Mouse (Mus musculus): ENCODE results near the gene Lrrk1. TPM values are rescaled to one million over a fixed set of nuclear protein-coding genes. Genes with fewer than 3 reads are reported as not detected.

Lrrk1 gene
- total and polyA plus RNA-seq, 3 experiments = 7.8 to 11.0 (median 9.6) TPM

DNA sequence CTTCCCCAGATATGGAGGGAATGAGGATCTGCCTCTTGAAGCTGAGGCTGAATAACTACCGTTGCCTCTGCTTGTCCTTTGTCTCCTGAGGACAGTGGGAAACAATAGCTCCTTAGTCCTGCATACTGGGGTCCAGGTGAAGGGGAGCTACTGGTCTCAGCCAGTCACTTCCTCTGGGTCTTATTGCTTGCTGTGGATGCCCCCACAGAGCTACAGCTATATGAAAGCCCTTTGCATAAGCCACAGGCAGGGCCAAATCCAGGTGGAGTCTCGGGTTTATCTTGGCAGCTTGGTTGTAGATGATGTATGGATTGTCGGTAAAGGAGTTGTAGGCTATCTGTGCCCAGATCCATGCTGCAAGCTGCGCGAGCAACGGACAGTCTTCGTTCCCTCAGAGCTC, 158.7 kb downstream of the Lrrk1 start:
- Histone ChIP-seq H3K4me1 (ENCODE audit: control insufficient read depth, insufficient read depth, low read length) (peaks cover 2% of the 10 kb centered on the region), H3K4me3 (no peak overlapping the region), H3K27ac (no peak overlapping the region), H3K27me3 (ENCODE audit: control insufficient read depth, insufficient read depth, low read length) (no peaks in the 10 kb centered on the region), H3K36me3 (ENCODE audit: control insufficient read depth, insufficient read depth, low read length) (no peaks in the 10 kb centered on the region), H3K9ac (ENCODE audit: low read depth, low read length) (no peak overlapping the region), H3K79me2 (replicated peaks; ENCODE audit: control insufficient read depth, insufficient read depth, low read length) (no peaks in the 10 kb centered on the region)
- intact Hi-C loops (cut with DNase I) = no loop called here
- TF ChIP-seq EP300 (IDR thresholded peaks at IDR 0.05; ENCODE audit: insufficient read depth, low read depth, low read length) = no peak
- TF ChIP-seq CTCF (IDR thresholded peaks at IDR 0.05) = no peak
- TF ChIP-seq POLR2A (IDR thresholded peaks at IDR 0.05; ENCODE audit: insufficient read depth, low read depth, low read length) = no peak
- DNase-seq = no peak
- 81% methylated on average over 7 of the region's 7 CpGs for WGBS

DNA sequence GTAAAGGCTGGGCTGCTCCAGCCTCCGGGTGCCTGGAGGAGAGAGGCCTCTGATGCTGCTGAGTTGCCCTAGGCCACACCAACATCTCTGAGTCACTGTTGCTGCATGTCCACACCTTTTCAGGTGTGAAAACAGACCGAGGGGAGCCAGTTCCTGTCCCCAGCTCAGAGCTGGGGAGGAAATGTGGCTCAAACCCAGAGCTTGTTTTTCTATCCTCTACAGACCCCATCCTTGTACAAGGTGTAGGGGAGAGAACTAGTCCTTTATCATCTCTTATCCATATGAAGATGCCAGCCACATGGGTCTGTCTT, 159.6 kb downstream of the Lrrk1 start:
- Histone ChIP-seq H3K27ac (no peak overlapping the region), H3K27me3 (ENCODE audit: control insufficient read depth, insufficient read depth, low read length) (no peaks in the 10 kb centered on the region), H3K4me1 (ENCODE audit: control insufficient read depth, insufficient read depth, low read length) (peaks cover under 1% of the 10 kb centered on the region), H3K4me3 (no peak overlapping the region), H3K36me3 (ENCODE audit: control insufficient read depth, insufficient read depth, low read length) (no peaks in the 10 kb centered on the region), H3K79me2 (replicated peaks; ENCODE audit: control insufficient read depth, insufficient read depth, low read length) (no peaks in the 10 kb centered on the region), H3K9ac (ENCODE audit: low read depth, low read length) (no peak overlapping the region)
- no peak for TF ChIP-seq CTCF (IDR thresholded peaks at IDR 0.05)
- no peak for TF ChIP-seq POLR2A (IDR thresholded peaks at IDR 0.05; ENCODE audit: insufficient read depth, low read depth, low read length)
- TF ChIP-seq EP300 (IDR thresholded peaks at IDR 0.05; ENCODE audit: insufficient read depth, low read depth, low read length) = no peak
- DNase-seq = no peak
- intact Hi-C loops (cut with DNase I) = no loop called here
- 75% methylated on average over 2 of the region's 2 CpGs for WGBS

DNA sequence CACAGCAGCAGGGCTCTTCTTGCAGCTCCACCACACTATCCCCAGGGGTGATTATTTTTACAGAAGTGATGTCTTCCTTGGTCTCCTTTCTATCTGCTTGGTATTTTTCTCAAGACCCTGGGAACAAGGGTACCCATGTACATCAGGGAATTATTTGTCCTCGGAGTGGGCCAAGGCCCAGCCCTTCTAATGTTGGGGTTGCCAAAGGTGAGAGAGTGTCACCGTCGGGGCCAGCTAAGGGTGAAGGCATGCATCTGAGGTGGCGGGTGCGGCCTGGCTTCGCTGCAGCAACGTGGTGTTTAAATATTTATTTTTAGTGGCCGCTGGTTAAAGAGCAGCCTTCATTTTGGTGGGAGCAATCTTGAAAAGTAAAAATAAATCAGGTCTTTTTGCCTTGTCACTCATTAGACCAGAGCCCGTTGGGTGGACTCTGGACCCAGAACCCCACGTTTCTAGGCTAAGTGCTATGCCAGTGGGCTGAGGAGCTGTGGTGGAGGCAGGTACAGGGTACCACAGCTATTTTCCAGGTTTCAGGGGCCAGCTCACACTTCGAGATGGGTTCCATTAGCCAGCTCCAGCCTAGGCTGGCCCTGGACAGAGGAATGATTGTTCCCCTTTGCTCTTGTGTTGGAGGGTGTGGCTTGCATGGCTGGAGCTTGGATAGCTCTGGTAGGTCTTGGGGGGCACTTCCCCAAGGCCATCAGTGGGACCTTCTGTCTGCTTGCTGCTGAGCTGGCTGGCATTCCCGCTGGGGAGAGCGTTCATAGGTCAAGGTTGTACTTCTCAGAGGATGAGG, 160.1 kb downstream of the Lrrk1 start:
- H3K36me3 ChIP-seq (ENCODE audit: control insufficient read depth, insufficient read depth, low read length) = no peaks in the 10 kb centered on the region
- WGBS = 90% methylated on average over 13 of the region's 13 CpGs
- intact Hi-C loops (cut with DNase I) = no loop called here

DNA sequence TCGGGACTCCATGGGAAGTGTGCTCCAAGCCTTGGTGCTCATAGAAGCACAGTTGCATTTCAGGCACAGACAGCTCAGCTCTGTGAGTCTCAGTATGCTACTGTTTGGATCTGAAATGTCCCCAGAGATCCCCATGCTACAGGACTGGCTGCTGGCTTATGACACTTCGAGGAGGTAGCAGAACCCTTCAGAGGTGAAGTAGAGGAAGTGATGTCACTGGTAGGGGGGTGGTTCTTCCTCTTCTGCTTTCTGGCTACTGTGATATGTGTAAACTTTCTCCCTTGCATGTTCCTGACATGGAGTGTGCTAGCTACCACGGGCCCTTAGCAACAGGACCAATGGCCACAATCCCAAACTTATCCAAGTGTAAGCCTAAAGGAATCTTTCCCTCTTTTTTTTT, 162.3 kb downstream of the Lrrk1 start:
- Histone ChIP-seq H3K36me3 (ENCODE audit: control insufficient read depth, insufficient read depth, low read length) (no peaks in the 10 kb centered on the region), H3K27ac (no peak overlapping the region), H3K4me1 (ENCODE audit: control insufficient read depth, insufficient read depth, low read length) (no peaks in the 10 kb centered on the region; the same call in 1 of the 2 replicates), H3K4me3 (no peak overlapping the region), H3K79me2 (replicated peaks; ENCODE audit: control insufficient read depth, insufficient read depth, low read length) (no peaks in the 10 kb centered on the region), H3K27me3 (ENCODE audit: control insufficient read depth, insufficient read depth, low read length) (no peaks in the 10 kb centered on the region), H3K9ac (ENCODE audit: low read depth, low read length) (no peak overlapping the region)
- DNase-seq = no peak
- intact Hi-C loops (cut with DNase I) = no loop called here
- TF ChIP-seq CTCF (IDR thresholded peaks at IDR 0.05) (no peak), EP300 (IDR thresholded peaks at IDR 0.05; ENCODE audit: insufficient read depth, low read depth, low read length) (no peak), POLR2A (IDR thresholded peaks at IDR 0.05; ENCODE audit: insufficient read depth, low read depth, low read length) (no peak)
- 55% methylated on average over 3 of the region's 3 CpGs for WGBS

More for the DNA sequence above, 160.1 kb downstream of the Lrrk1 start:
- Histone ChIP-seq H3K4me1 (ENCODE audit: control insufficient read depth, insufficient read depth, low read length) (no peaks in the 10 kb centered on the region; the same call in 1 of the 2 replicates), H3K27ac (no peak overlapping the region), H3K4me3 (no peak overlapping the region), H3K79me2 (replicated peaks; ENCODE audit: control insufficient read depth, insufficient read depth, low read length) (no peaks in the 10 kb centered on the region), H3K9ac (ENCODE audit: low read depth, low read length) (no peak overlapping the region), H3K27me3 (ENCODE audit: control insufficient read depth, insufficient read depth, low read length) (no peaks in the 10 kb centered on the region)
- TF ChIP-seq POLR2A (IDR thresholded peaks at IDR 0.05; ENCODE audit: insufficient read depth, low read depth, low read length) (no peak), CTCF (IDR thresholded peaks at IDR 0.05) (no peak)
- DNase-seq = no peak

DNA sequence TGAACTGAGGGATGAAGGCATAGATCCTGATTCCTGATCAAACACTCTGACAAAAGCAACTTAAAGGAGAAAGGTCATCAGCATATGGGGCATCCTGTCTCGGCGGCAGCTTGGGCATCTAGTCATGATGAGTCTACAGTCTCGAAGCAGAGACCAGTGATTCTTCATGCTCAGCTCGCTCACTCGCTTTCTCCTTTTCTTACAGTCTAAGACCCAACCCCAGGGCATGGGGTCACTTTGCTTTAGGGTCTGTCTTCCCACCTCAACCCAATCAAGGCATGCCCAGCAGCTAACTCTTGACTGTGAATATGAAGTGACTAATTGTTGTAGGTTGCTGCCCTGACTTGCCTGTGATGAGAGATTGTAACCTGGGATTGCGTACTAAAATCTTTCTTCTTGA, 163.6 kb downstream of the Lrrk1 start:
- intact Hi-C loops (cut with DNase I) = no loop called here
- Histone ChIP-seq H3K4me3 (no peak overlapping the region), H3K9ac (ENCODE audit: low read depth, low read length) (no peak overlapping the region), H3K27me3 (ENCODE audit: control insufficient read depth, insufficient read depth, low read length) (no peaks in the 10 kb centered on the region), H3K79me2 (replicated peaks; ENCODE audit: control insufficient read depth, insufficient read depth, low read length) (no peaks in the 10 kb centered on the region), H3K27ac (no peak overlapping the region), H3K36me3 (ENCODE audit: control insufficient read depth, insufficient read depth, low read length) (no peaks in the 10 kb centered on the region), H3K4me1 (ENCODE audit: control insufficient read depth, insufficient read depth, low read length) (no peaks in the 10 kb centered on the region)
- TF ChIP-seq EP300 (IDR thresholded peaks at IDR 0.05; ENCODE audit: insufficient read depth, low read depth, low read length) (no peak), POLR2A (IDR thresholded peaks at IDR 0.05; ENCODE audit: insufficient read depth, low read depth, low read length) (no peak), CTCF (IDR thresholded peaks at IDR 0.05) (no peak)
- 96% methylated on average over 6 of the region's 6 CpGs for WGBS
- no peak for DNase-seq

DNA sequence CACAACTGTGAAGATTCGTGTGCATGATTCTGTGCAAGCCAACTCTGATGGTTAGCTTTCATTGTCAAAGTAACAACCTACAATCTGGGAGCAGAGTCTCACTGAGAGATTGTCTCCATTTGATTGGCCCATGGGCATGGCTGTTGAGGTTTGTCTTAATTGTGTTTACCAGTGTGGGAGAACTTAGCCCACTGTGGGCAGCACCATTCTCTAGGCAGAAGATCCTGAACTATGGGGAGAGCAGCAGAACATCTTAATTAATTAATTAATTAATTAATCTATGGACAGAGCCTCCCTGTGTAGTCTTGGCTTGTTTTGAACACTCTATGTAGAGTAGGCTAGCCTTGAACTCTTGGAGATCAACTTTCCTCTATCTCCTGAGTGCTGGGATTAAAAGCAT, 164.4 kb downstream of the Lrrk1 start:
- Histone ChIP-seq H3K27ac (no peak overlapping the region), H3K4me3 (no peak overlapping the region), H3K36me3 (ENCODE audit: control insufficient read depth, insufficient read depth, low read length) (no peaks in the 10 kb centered on the region), H3K27me3 (ENCODE audit: control insufficient read depth, insufficient read depth, low read length) (no peaks in the 10 kb centered on the region), H3K9ac (ENCODE audit: low read depth, low read length) (no peak overlapping the region), H3K79me2 (replicated peaks; ENCODE audit: control insufficient read depth, insufficient read depth, low read length) (no peaks in the 10 kb centered on the region), H3K4me1 (ENCODE audit: control insufficient read depth, insufficient read depth, low read length) (no peaks in the 10 kb centered on the region)
- 89% methylated on average over 1 of the region's 1 CpGs for WGBS
- intact Hi-C loops (cut with DNase I) = no loop called here
- no peak for TF ChIP-seq CTCF (IDR thresholded peaks at IDR 0.05)
- no peak for TF ChIP-seq EP300 (IDR thresholded peaks at IDR 0.05; ENCODE audit: insufficient read depth, low read depth, low read length)
- no peak for TF ChIP-seq POLR2A (IDR thresholded peaks at IDR 0.05; ENCODE audit: insufficient read depth, low read depth, low read length)
- no peak for DNase-seq
